Mouse (Mus musculus): Measurements from ENCODE around the gene Trim17.

The Trim17 gene

DNA sequence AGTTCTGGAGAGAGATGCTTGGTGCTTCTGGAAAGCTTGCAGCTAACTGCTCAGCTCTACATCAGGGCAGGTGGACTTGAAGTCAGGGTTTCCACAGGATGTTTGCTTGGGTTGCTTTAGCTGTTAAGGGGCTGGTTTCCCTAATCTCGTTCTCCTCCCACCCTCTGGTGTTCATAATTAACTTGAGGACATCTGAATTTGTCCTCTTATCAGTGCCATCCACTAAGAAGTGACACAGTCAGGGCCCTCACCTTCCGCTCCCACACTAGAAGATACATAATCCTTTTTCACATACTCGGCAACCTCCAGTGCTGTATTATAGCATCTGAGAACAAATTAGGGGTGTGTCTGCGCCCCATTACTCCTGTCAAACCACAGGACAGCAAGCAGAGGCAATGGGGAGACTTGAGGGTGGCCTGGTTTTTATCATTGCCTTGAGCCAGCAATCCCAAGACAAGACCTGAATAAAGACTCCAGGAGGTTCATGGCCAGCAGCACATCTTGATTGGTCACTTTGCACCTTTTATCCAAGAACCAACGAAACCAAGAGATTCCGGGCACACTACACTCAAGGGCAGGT is 38.7 kb downstream of the Trim17 start:
- no peak for DNase-seq (ENCODE audit: low spot score)

DNA sequence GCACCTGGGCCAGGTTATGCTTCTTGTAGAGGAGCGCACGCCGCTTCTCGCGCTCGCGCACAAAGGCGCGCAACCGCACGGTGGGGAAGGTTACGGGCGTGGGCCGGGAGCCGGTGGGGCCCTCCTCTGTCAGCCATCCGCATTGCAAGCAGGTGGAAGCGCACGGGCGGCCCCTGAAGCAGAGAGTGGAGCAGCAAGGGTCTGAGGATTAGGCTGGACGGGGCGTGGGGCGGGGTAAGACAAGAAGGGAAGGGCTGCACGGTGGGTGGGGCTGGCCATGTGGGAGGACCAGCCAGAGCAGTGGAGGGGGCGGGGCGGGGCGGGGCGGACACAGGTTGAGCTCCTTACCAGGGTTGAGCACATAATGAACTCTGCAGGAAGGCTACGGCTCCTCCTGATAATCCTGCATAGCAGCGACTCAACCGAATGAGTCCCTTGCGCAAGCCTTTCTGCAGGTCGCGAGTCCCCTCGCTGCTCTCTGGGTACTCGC is 39.9 kb downstream of the Trim17 start:
- DNase-seq (ENCODE audit: low spot score), result no peak

- no peak for DNase-seq (ENCODE audit: low spot score)
Measured at GRCm38 (mm10) chr11:58995061-58995806, 40.7 kb downstream of the Trim17 start.

DNA sequence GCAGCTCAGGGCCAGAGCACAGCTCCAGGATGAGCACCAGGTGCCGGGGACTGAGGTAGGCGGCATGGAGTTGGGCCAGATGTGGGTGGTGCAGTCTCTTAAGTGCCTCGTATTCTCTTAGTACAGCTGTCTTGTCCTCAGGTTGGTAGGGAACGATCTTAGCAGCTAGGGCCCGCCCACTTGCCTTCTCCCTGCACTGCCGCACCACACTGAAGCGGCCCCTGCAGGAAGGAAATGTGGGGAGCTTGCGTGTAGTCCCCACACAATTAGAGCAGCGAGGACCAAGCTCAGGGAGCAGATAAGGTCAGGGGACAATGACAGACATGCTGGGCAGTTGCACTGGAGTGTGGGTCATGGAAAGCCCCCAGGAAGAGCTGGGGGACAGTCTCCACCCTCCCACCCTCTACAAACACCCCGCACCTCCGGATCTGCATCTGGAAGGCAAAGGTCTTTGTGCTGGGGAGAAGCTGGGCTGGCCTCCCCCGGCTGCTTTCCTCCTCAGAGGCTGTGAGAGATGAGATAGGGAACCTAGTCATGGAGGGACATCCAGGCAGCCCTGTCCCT is 41.4 kb downstream of the Trim17 start:
- no peak for DNase-seq (ENCODE audit: low spot score)

DNA sequence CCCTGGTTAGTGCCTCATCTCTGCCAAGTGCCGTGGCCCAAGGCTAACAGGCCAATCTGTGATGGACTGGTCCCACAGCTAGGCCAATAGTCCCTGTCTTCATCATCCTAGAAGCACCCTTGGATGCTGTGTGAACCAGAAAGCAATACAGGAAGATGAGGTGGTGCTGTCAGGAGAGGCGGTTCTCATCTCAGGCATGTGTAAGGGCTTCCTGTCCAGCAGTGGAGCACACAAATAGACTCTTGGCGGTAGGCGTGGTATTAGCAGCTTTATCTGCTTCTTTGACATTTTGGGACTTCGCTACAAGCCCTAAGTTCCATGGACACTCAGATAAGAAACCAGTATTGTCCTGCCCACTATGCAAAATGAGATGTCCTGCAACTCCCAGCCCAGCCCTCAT is 43.1 kb downstream of the Trim17 start:
- DNase-seq (ENCODE audit: low spot score), result no peak

DNA sequence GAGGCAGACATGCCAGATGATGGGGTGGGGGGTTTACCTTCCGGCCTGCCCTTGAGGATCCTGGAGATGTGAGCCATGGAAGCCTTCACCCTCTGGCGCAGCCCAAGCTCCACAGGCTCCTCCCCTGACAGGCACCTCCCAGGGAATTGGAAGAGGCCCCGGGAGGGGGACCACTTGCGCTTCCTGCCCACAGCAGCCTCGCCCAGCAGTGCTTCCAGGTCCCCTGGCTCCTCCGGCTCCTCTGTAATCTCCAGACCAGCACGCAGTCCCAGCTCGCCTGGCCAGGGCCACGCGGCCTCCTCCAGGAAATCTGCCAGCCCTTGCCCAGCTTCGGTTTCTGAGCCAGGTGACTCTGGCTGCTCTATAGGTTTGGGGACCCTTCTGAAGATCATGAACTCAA is 44.7 kb downstream of the Trim17 start:
- DNase-seq (ENCODE audit: low spot score), result no peak

DNA sequence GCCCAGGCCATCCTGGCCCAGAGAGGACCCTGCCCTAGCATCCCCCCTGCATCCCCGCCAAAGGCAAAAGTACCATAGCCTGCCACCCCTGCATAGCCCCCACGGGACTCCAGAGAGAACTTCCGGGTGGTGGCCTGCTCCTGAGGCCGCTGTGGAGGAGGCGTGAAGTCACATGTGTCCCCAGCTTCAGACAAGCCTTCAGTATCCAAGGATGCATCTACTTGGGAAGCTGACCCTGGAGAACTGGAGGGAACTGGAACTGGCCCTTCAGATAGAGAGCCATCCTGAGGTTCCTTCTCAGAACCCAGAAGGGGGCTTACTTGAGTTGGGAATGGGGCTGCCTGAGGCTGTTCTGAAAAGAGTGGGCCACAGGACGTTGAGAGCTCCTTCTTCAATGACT is 45.3 kb downstream of the Trim17 start:
- no peak for DNase-seq (ENCODE audit: low spot score)

DNA sequence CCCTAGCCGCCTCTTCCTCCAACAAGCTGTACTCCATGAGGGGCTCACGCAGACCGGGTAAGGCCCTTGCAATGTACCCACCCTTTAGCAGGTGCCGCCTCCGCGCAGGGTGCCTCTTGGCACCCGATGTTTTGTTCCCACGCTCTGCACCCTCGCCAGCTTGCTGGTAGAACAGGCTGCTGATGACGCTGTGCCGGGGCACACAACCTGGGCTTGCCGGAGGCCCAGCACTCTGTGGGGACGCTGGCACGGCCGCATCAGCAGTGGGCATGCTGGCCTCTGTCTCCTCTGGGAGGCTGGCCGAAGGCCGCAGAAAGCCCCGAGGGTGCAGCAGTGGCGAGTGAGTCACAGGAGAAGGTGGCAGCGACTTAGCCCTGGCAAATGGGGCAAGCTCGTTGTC is 46.1 kb downstream of the Trim17 start:
- DNase-seq (ENCODE audit: low spot score), result no peak

DNA sequence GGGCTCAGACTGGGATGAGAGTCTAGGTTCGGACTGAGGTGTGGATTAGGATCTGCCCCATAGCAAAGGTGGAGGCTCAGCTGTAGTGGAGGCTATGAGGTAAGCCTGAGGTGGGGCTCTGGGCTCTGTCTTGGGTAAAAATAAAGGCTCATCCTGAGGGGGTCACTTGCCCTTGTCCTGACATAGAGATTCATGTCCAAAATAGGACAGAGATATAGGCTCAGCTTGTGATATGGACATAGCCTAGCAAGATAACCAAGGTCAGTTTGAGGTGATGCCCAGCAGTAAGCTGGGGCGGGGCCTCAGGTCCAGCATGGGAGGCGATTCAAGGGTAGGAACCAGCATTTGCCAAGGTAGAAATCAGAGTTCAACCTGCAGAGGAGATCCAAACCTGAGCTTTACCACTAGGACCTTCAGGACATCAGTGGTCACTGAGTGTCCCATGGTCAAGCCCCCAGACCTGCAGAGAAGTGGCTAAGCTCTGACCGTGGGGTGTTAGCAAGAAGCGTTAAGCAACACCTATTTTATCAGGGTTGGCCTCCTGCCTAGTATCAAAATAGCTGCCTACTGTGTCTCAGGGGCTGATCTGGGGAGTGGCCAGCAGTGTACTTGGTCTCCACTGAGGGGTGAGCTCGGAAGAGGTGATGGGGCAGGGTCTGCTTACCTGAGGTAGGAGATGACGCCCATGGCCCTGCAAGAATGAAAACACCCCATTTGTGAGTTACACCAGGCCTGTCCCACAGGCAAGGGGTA is 48.0 kb downstream of the Trim17 start:
- DNase-seq (ENCODE audit: low spot score), result no peak

DNA sequence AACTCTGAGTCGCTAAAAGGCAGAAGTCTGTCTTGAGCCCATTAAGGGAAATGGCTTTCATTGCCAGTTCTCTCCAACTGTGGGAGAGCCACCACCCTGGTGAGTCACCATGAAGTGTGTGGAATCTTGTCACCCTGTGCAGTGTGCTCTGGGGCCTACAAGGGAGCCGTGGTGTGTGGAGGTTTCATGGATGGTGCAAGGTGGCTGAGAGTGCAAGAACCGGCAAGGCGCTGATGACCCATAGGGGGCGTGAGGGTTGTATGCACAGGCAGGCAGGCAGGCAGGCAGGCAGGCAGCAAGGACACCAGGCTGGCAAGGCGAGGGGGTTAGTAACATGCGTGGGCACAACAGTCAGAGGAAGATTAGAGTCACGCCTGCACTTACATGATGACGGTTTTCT is 60.6 kb downstream of the Trim17 start:
- no peak for DNase-seq (ENCODE audit: low spot score)

All from urinary bladder, postnatal 10 days (tissue).